Mouse (Mus musculus): ENCODE results near the gene Akr1c18.

Akr1c18 gene

GRCm38 (mm10) chr13:4101691-4102090, 48.8 kb downstream of the Akr1c18 start:
- no peak for DNase-seq

Measured in embryo, embryonic 11 days (tissue).